Mouse (Mus musculus): ENCODE results near the gene Gprc5c. TPM values are rescaled to one million over a fixed set of nuclear protein-coding genes. Genes with fewer than 3 reads are reported as not detected.
"Not testable (repeated sequence)": the region's sequence is repeated elsewhere in the genome, so short reads cannot be mapped to it uniquely, and the experiment has no call there.

Gene Gprc5c
- polyA plus RNA-seq, 1 experiment from 2014 or later = 50.1 TPM

DNA sequence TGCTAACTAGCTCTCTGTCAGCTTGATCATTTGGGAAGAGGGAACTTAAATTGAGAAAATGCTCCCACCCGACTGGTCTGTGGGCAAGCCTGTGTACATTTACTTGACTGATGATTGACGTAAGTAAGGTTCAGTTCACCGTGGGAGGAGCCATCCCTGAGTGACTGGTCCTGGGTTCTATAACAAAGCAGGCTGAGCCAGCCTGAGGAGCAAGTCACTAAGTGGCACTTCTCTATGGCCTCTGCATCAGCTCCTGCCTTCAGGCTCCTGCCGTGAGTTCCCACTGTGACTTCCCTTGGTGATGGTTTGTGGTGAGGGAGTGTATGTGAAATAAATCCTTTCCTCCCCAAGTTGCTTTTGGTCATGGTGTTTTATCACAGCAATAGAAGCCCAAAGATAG, 57.1 kb downstream of the Gprc5c start:
- H3K4me1 ChIP-seq = no peaks in the 10 kb centered on the region
- 66% methylated on average over 4 of the region's 4 CpGs for WGBS
- H3K4me3 ChIP-seq = no peak overlapping the region
- no peaks in the 10 kb centered on the region for H3K9me3 ChIP-seq (replicated peaks)
- H3K27ac ChIP-seq = no peak overlapping the region
- no peaks in the 10 kb centered on the region for H3K27me3 ChIP-seq (ENCODE audit: low read depth, poor library complexity, severe bottlenecking)
- DNase-seq (ENCODE audit: low spot score) = no peak
- H3K36me3 ChIP-seq = no peaks in the 10 kb centered on the region

- H3K9me3 ChIP-seq (replicated peaks) = not testable (repeated sequence)
Measured at GRCm38 (mm10) chr11:114909538-114909937, 58.6 kb downstream of the Gprc5c start.

DNA sequence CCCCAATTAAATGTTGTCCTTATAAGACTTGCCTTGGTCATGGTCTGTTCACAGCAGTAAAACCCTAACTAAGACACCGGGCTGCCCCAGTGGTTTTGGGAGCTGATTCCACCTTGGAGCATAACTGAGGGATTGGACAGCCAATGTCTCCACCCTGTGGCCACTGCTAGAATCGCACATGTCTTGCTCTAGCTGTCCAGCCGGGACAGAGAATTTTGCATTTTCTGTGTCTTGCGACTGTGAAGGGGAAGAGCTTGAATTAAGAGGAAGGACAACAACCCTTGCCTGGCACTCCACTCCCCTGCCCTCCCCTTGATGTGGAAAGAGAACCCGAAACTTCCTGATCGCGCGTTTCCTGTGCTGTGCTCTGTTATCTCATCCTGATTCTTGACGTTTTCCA, 61.9 kb downstream of the Gprc5c start:
- Histone ChIP-seq H3K27ac (no peak overlapping the region), H3K4me1 (no peaks in the 10 kb centered on the region), H3K36me3 (no peaks in the 10 kb centered on the region), H3K9me3 (replicated peaks) (no peaks in the 10 kb centered on the region), H3K27me3 (ENCODE audit: low read depth, poor library complexity, severe bottlenecking) (no peaks in the 10 kb centered on the region), H3K4me3 (no peak overlapping the region)
- WGBS = 22% methylated on average over 9 of the region's 9 CpGs
- DNase-seq (ENCODE audit: low spot score) = peak; percentile 86

More at GRCm38 (mm10) chr11:114909538-114909937, 58.6 kb downstream of the Gprc5c start:
- H3K36me3 ChIP-seq; H3K4me3 ChIP-seq; H3K27ac ChIP-seq; H3K4me1 ChIP-seq; DNase-seq (ENCODE audit: low spot score); H3K27me3 ChIP-seq (ENCODE audit: low read depth, poor library complexity, severe bottlenecking): not testable (repeated sequence)
- 50% methylated on average over 3 of the region's 3 CpGs for WGBS

DNA sequence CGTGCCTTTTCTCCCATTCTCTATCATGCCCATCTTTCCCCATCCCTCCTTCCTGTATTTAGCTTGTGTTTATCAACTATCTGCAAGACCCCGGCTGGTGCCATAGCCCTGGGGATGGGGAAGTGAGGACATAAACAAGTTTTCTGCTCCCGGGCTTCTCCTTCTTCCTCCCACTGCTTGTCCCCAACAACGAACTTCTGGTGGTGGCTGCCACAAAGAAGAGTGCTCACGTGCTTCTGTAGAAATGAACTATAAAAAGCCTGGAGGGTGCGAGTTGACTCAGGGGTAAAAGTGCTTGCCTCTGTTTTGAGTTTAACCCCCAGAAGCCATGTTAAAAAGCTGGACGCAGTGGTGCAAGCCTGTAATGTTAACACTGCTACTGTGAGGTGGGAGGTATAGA, 64.0 kb downstream of the Gprc5c start:
- H3K9me3 ChIP-seq (replicated peaks) = no peaks in the 10 kb centered on the region
- no peak overlapping the region for H3K27ac ChIP-seq
- no peaks in the 10 kb centered on the region for H3K4me1 ChIP-seq
- DNase-seq (ENCODE audit: low spot score) = no peak
- no peaks in the 10 kb centered on the region for H3K36me3 ChIP-seq
- WGBS = 60% methylated on average over 7 of the region's 7 CpGs
- H3K27me3 ChIP-seq (ENCODE audit: low read depth, poor library complexity, severe bottlenecking) = no peaks in the 10 kb centered on the region
- no peak overlapping the region for H3K4me3 ChIP-seq

GRCm38 (mm10) chr11:114917120-114917519, 66.2 kb downstream of the Gprc5c start:
- H3K4me1 ChIP-seq = no peaks in the 10 kb centered on the region
- DNase-seq (ENCODE audit: low spot score) = no peak
- no peaks in the 10 kb centered on the region for H3K27me3 ChIP-seq (ENCODE audit: low read depth, poor library complexity, severe bottlenecking)
- no peaks in the 10 kb centered on the region for H3K9me3 ChIP-seq (replicated peaks)
- H3K27ac ChIP-seq = no peak overlapping the region
- H3K36me3 ChIP-seq = no peaks in the 10 kb centered on the region
- H3K4me3 ChIP-seq = no peak overlapping the region
- WGBS = 87% methylated on average over 6 of the region's 6 CpGs

Other genes with a start within 250 kb of the Gprc5c start
- 966 and 1,201 TPM in 2 replicates for gene Rpl38, start 182.6 kb upstream of the Gprc5c start, polyA plus RNA-seq (2016; fragmentation: Nextera tagmentation; extraction: Ambion mirVana)
- gene Ttyh2, start 175.7 kb upstream of the Gprc5c start, polyA plus RNA-seq (2016; fragmentation: Nextera tagmentation; extraction: Ambion mirVana) = 8.6 and 9.2 TPM in 2 replicates
- gene Dnaic2, start 123.7 kb upstream of the Gprc5c start, polyA plus RNA-seq (2016; fragmentation: Nextera tagmentation; extraction: Ambion mirVana) = 0.13 and 0.39 TPM in 2 replicates
- 0.13 TPM in 1 of 2 replicates, not detected in the other for gene Kif19a, start 85.8 kb upstream of the Gprc5c start, polyA plus RNA-seq (2016; fragmentation: Nextera tagmentation; extraction: Ambion mirVana)
- gene Btbd17, start 55.2 kb upstream of the Gprc5c start, polyA plus RNA-seq (2016; fragmentation: Nextera tagmentation; extraction: Ambion mirVana) = 0.14 TPM in 1 of 2 replicates, not detected in the other
- gene Gpr142, start 52.2 kb upstream of the Gprc5c start, polyA plus RNA-seq (2016; fragmentation: Nextera tagmentation; extraction: Ambion mirVana) = not detected in 2 replicates
- gene Cd300a, start 38.9 kb downstream of the Gprc5c start, polyA plus RNA-seq (2016; fragmentation: Nextera tagmentation; extraction: Ambion mirVana) = 0.49 and 0.67 TPM in 2 replicates
- gene Cd300lb, start 83.2 kb downstream of the Gprc5c start, polyA plus RNA-seq (2016; fragmentation: Nextera tagmentation; extraction: Ambion mirVana) = not detected in 2 replicates
- gene Cd300c, start 118.0 kb downstream of the Gprc5c start, polyA plus RNA-seq (2016; fragmentation: Nextera tagmentation; extraction: Ambion mirVana) = not detected in 2 replicates
- gene Cd300ld, start 138.8 kb downstream of the Gprc5c start, polyA plus RNA-seq (2016; fragmentation: Nextera tagmentation; extraction: Ambion mirVana) = not detected in 2 replicates
- 0.51 TPM in 1 of 2 replicates, not detected in the other for gene Cd300c2, start 150.7 kb downstream of the Gprc5c start, polyA plus RNA-seq (2016; fragmentation: Nextera tagmentation; extraction: Ambion mirVana)
- gene Cd300ld2, start 165.0 kb downstream of the Gprc5c start, polyA plus RNA-seq (2016; fragmentation: Nextera tagmentation; extraction: Ambion mirVana) = not detected in 2 replicates
- not detected in 2 replicates for gene Cd300ld4, start 175.9 kb downstream of the Gprc5c start, polyA plus RNA-seq (2016; fragmentation: Nextera tagmentation; extraction: Ambion mirVana)
- not detected in 2 replicates for gene Cd300ld5, start 186.6 kb downstream of the Gprc5c start, polyA plus RNA-seq (2016; fragmentation: Nextera tagmentation; extraction: Ambion mirVana)
- not detected in 2 replicates for gene Cd300ld3, start 197.3 kb downstream of the Gprc5c start, polyA plus RNA-seq (2016; fragmentation: Nextera tagmentation; extraction: Ambion mirVana)
- gene Cd300e, start 211.0 kb downstream of the Gprc5c start, polyA plus RNA-seq (2016; fragmentation: Nextera tagmentation; extraction: Ambion mirVana) = not detected in 2 replicates
- gene Rab37, start 240.3 kb downstream of the Gprc5c start, polyA plus RNA-seq (2016; fragmentation: Nextera tagmentation; extraction: Ambion mirVana) = 0.95 and 1.8 TPM in 2 replicates

Data from limb, embryonic 10.5 days (tissue).